Mouse (Mus musculus): ENCODE measurements around the gene Sox5. TPM values are rescaled to one million over a fixed set of nuclear protein-coding genes. Genes with fewer than 3 reads are reported as not detected.

The Sox5 gene
- polyA plus RNA-seq, 1 experiment from 2014 or later, result 25.5 TPM

- no peak for ATAC-seq (ENCODE audit: insufficient read depth, low FRiP score, low read depth)
- H3K4me1 ChIP-seq, result no peaks in the 10 kb centered on the region
- H3K27ac ChIP-seq, result no peak overlapping the region
- H3K4me3 ChIP-seq (replicated peaks), result no peak overlapping the region
- H3K9me3 ChIP-seq, result no peaks in the 10 kb centered on the region
- 91% methylated on average over 13 of the region's 13 CpGs for WGBS
- no peak overlapping the region for H3K4me2 ChIP-seq
- no peak overlapping the region for H3K9ac ChIP-seq
- H3K36me3 ChIP-seq, result no peaks in the 10 kb centered on the region
- H3K27me3 ChIP-seq (replicated peaks), result no peaks in the 10 kb centered on the region
Observed at GRCm38 (mm10) chr6:144322297-144323047, 459.3 kb downstream of the Sox5 start.

- H3K9me3 ChIP-seq, result no peaks in the 10 kb centered on the region
- H3K9ac ChIP-seq, result no peak overlapping the region
- H3K27ac ChIP-seq, result no peak overlapping the region
- no peaks in the 10 kb centered on the region for H3K4me1 ChIP-seq
- no peaks in the 10 kb centered on the region for H3K36me3 ChIP-seq
- no peaks in the 10 kb centered on the region for H3K27me3 ChIP-seq (replicated peaks)
- no peak overlapping the region for H3K4me2 ChIP-seq
- ATAC-seq (ENCODE audit: insufficient read depth, low FRiP score, low read depth), result no peak
- H3K4me3 ChIP-seq (replicated peaks), result no peak overlapping the region
Observed at GRCm38 (mm10) chr6:144320327-144320726, 461.4 kb downstream of the Sox5 start.

GRCm38 (mm10) chr6:144319717-144320116 is 462.1 kb downstream of the Sox5 start:
- H3K27ac ChIP-seq, result no peak overlapping the region
- no peaks in the 10 kb centered on the region for H3K9me3 ChIP-seq
- H3K4me3 ChIP-seq (replicated peaks), result no peak overlapping the region
- no peaks in the 10 kb centered on the region for H3K36me3 ChIP-seq
- no peaks in the 10 kb centered on the region for H3K4me1 ChIP-seq
- no peak overlapping the region for H3K4me2 ChIP-seq
- H3K27me3 ChIP-seq (replicated peaks), result no peaks in the 10 kb centered on the region
- H3K9ac ChIP-seq, result no peak overlapping the region
- 67% methylated on average over 6 of the region's 6 CpGs for WGBS
- ATAC-seq (ENCODE audit: insufficient read depth, low FRiP score, low read depth), result no peak

- H3K9ac ChIP-seq, result no peak overlapping the region
- no peak overlapping the region for H3K4me3 ChIP-seq (replicated peaks)
- H3K36me3 ChIP-seq, result no peaks in the 10 kb centered on the region
- H3K4me2 ChIP-seq, result no peak overlapping the region
- no peak overlapping the region for H3K27ac ChIP-seq
- H3K4me1 ChIP-seq, result no peaks in the 10 kb centered on the region
- 79% methylated on average over 17 of the region's 17 CpGs for WGBS
- no peak for ATAC-seq (ENCODE audit: insufficient read depth, low FRiP score, low read depth)
- no peaks in the 10 kb centered on the region for H3K9me3 ChIP-seq
- no peaks in the 10 kb centered on the region for H3K27me3 ChIP-seq (replicated peaks)
Observed at GRCm38 (mm10) chr6:144312781-144313754, 468.7 kb downstream of the Sox5 start.

GRCm38 (mm10) chr6:144312282-144312780 is 469.4 kb downstream of the Sox5 start:
- 63% methylated on average over 7 of the region's 7 CpGs for WGBS
- ATAC-seq (ENCODE audit: insufficient read depth, low FRiP score, low read depth), result no peak
- no peak overlapping the region for H3K9ac ChIP-seq
- H3K9me3 ChIP-seq, result no peaks in the 10 kb centered on the region
- H3K27me3 ChIP-seq (replicated peaks), result no peaks in the 10 kb centered on the region
- no peaks in the 10 kb centered on the region for H3K4me1 ChIP-seq
- H3K4me2 ChIP-seq, result no peak overlapping the region
- no peaks in the 10 kb centered on the region for H3K36me3 ChIP-seq
- no peak overlapping the region for H3K4me3 ChIP-seq (replicated peaks)
- no peak overlapping the region for H3K27ac ChIP-seq

GRCm38 (mm10) chr6:144311754-144312153 is 470.0 kb downstream of the Sox5 start:
- no peaks in the 10 kb centered on the region for H3K27me3 ChIP-seq (replicated peaks)
- H3K9me3 ChIP-seq, result no peaks in the 10 kb centered on the region
- no peak overlapping the region for H3K4me2 ChIP-seq
- ATAC-seq (ENCODE audit: insufficient read depth, low FRiP score, low read depth), result no peak
- H3K36me3 ChIP-seq, result no peaks in the 10 kb centered on the region
- no peaks in the 10 kb centered on the region for H3K4me1 ChIP-seq
- no peak overlapping the region for H3K9ac ChIP-seq
- no peak overlapping the region for H3K27ac ChIP-seq
- no peak overlapping the region for H3K4me3 ChIP-seq (replicated peaks)
- WGBS, result 57% methylated on average over 4 of the region's 4 CpGs

GRCm38 (mm10) chr6:144309171-144309570 is 472.6 kb downstream of the Sox5 start:
- Histone ChIP-seq H3K4me1 (no peaks in the 10 kb centered on the region), H3K4me2 (no peak overlapping the region), H3K4me3 (replicated peaks) (no peak overlapping the region), H3K9me3 (no peaks in the 10 kb centered on the region), H3K27ac (no peak overlapping the region), H3K36me3 (no peaks in the 10 kb centered on the region), H3K9ac (no peak overlapping the region), H3K27me3 (replicated peaks) (no peaks in the 10 kb centered on the region)
- no peak for ATAC-seq (ENCODE audit: insufficient read depth, low FRiP score, low read depth)

- no peak overlapping the region for H3K4me3 ChIP-seq (replicated peaks)
- H3K4me2 ChIP-seq, result no peak overlapping the region
- no peak overlapping the region for H3K9ac ChIP-seq
- no peaks in the 10 kb centered on the region for H3K36me3 ChIP-seq
- WGBS, result 87% methylated on average over 12 of the region's 12 CpGs
- H3K9me3 ChIP-seq, result no peaks in the 10 kb centered on the region
- H3K27ac ChIP-seq, result no peak overlapping the region
- no peak for ATAC-seq (ENCODE audit: insufficient read depth, low FRiP score, low read depth)
- H3K27me3 ChIP-seq (replicated peaks), result no peaks in the 10 kb centered on the region
- H3K4me1 ChIP-seq, result no peaks in the 10 kb centered on the region
Observed at GRCm38 (mm10) chr6:144307551-144308149, 474.1 kb downstream of the Sox5 start.

GRCm38 (mm10) chr6:144302823-144303222 is 479.0 kb downstream of the Sox5 start:
- H3K27me3 ChIP-seq (replicated peaks), result no peaks in the 10 kb centered on the region
- H3K9ac ChIP-seq, result no peak overlapping the region
- no peak for ATAC-seq (ENCODE audit: insufficient read depth, low FRiP score, low read depth)
- no peaks in the 10 kb centered on the region for H3K9me3 ChIP-seq
- no peak overlapping the region for H3K4me3 ChIP-seq (replicated peaks)
- WGBS, result 65% methylated on average over 6 of the region's 6 CpGs
- H3K36me3 ChIP-seq, result no peaks in the 10 kb centered on the region
- H3K4me2 ChIP-seq, result no peak overlapping the region
- no peaks in the 10 kb centered on the region for H3K4me1 ChIP-seq
- no peak overlapping the region for H3K27ac ChIP-seq

GRCm38 (mm10) chr6:144301082-144301481 is 480.7 kb downstream of the Sox5 start:
- H3K36me3 ChIP-seq, result no peaks in the 10 kb centered on the region
- H3K4me3 ChIP-seq (replicated peaks), result no peak overlapping the region
- ATAC-seq (ENCODE audit: insufficient read depth, low FRiP score, low read depth), result no peak
- no peak overlapping the region for H3K9ac ChIP-seq
- 45% methylated on average over 4 of the region's 4 CpGs for WGBS
- no peak overlapping the region for H3K27ac ChIP-seq
- H3K4me1 ChIP-seq, result no peaks in the 10 kb centered on the region
- H3K9me3 ChIP-seq, result no peaks in the 10 kb centered on the region
- H3K27me3 ChIP-seq (replicated peaks), result no peaks in the 10 kb centered on the region
- H3K4me2 ChIP-seq, result no peak overlapping the region

GRCm38 (mm10) chr6:144299503-144299858 is 482.3 kb downstream of the Sox5 start:
- no peaks in the 10 kb centered on the region for H3K9me3 ChIP-seq
- no peaks in the 10 kb centered on the region for H3K36me3 ChIP-seq
- H3K27me3 ChIP-seq (replicated peaks), result no peaks in the 10 kb centered on the region
- no peaks in the 10 kb centered on the region for H3K4me1 ChIP-seq
- H3K4me2 ChIP-seq, result no peak overlapping the region
- ATAC-seq (ENCODE audit: insufficient read depth, low FRiP score, low read depth), result no peak; the same call in 1 of the 2 replicates
- H3K27ac ChIP-seq, result no peak overlapping the region
- no peak overlapping the region for H3K4me3 ChIP-seq (replicated peaks)
- no peak overlapping the region for H3K9ac ChIP-seq
- 32% methylated on average over 7 of the region's 7 CpGs for WGBS

Data from stomach, embryonic 15.5 days (tissue).